Mouse (Mus musculus) gastrocnemius, postnatal 25 days (tissue): ENCODE results near the gene Paqr8. TPM values are rescaled to one million over a fixed set of nuclear protein-coding genes. Genes with fewer than 3 reads are reported as not detected.
"Not testable (repeated sequence)": the region's sequence is repeated elsewhere in the genome, so short reads cannot be mapped to it uniquely, and the experiment has no call there.

Experiments used
- DNase-seq: peaks from one replicate; pipeline ENCODE4 v3.0.0; 2022
- total RNA-seq, 2 experiments: library from RNA; stranded (reverse); gene quantifications; 1 replicate in 1 of 2; 2 replicates in 1 of 2; pipeline ENCODE4 v1.2.3; 2021

The Paqr8 gene
- total RNA-seq, 2 experiments from 2014 or later = 1.2 to 1.3 TPM

- DNase-seq = no peak
These were observed 21.7 kb downstream of the Paqr8 start for GRCm38 (mm10) chr1:20912115-20912514.

- DNase-seq = no peak
These were observed 22.2 kb downstream of the Paqr8 start for GRCm38 (mm10) chr1:20912527-20913171.

- DNase-seq = no peak
These were observed 24.4 kb downstream of the Paqr8 start for GRCm38 (mm10) chr1:20914769-20915168.

GRCm38 (mm10) chr1:20915608-20916007 lies 25.2 kb downstream of the Paqr8 start:
- DNase-seq = no peak

- no peak for DNase-seq
These were observed 27.2 kb downstream of the Paqr8 start for GRCm38 (mm10) chr1:20917496-20918050.

- no peak for DNase-seq
These were observed 29.3 kb downstream of the Paqr8 start for GRCm38 (mm10) chr1:20919728-20920127.

- no peak for DNase-seq
These were observed 30.7 kb downstream of the Paqr8 start for GRCm38 (mm10) chr1:20921081-20921528.

GRCm38 (mm10) chr1:20922612-20923399 lies 32.4 kb downstream of the Paqr8 start:
- DNase-seq = no peak

GRCm38 (mm10) chr1:20925324-20925723 lies 34.9 kb downstream of the Paqr8 start:
- DNase-seq = not testable (repeated sequence)

GRCm38 (mm10) chr1:20925926-20926325 lies 35.5 kb downstream of the Paqr8 start:
- DNase-seq = no peak

- DNase-seq = no peak
These were observed 36.0 kb downstream of the Paqr8 start for GRCm38 (mm10) chr1:20926376-20926775.

- DNase-seq = no peak
These were observed 38.1 kb downstream of the Paqr8 start for GRCm38 (mm10) chr1:20928487-20928886.

GRCm38 (mm10) chr1:20933457-20933856 lies 43.1 kb downstream of the Paqr8 start:
- DNase-seq = no peak

- no peak for DNase-seq
These were observed 44.7 kb downstream of the Paqr8 start for GRCm38 (mm10) chr1:20935106-20935505.

- peak; percentile 10 for DNase-seq
These were observed 48.6 kb downstream of the Paqr8 start for GRCm38 (mm10) chr1:20939046-20939445.

- DNase-seq = peak; percentile 29
These were observed 49.7 kb downstream of the Paqr8 start for GRCm38 (mm10) chr1:20940151-20940550.

GRCm38 (mm10) chr1:20941322-20941721 lies 50.9 kb downstream of the Paqr8 start:
- DNase-seq = no peak

- no peak for DNase-seq
These were observed 51.5 kb downstream of the Paqr8 start for GRCm38 (mm10) chr1:20941857-20942256.

- no peak for DNase-seq
These were observed 52.6 kb downstream of the Paqr8 start for GRCm38 (mm10) chr1:20943016-20943415.

- peak; percentile 95 for DNase-seq
These were observed 60.9 kb downstream of the Paqr8 start, which contains the start of gene Efhc1 for GRCm38 (mm10) chr1:20951300-20951763. TSS of gene Efhc1 (plus strand) at chr1:20951626.

- DNase-seq = no peak
These were observed 61.4 kb downstream of the Paqr8 start for GRCm38 (mm10) chr1:20951799-20952198.

- no peak for DNase-seq
These were observed 64.5 kb downstream of the Paqr8 start for GRCm38 (mm10) chr1:20954876-20955275.

- no peak for DNase-seq
These were observed 79.2 kb downstream of the Paqr8 start for GRCm38 (mm10) chr1:20969642-20970041.
